Mouse (Mus musculus): ENCODE results near the gene Slk.

Gene Slk

DNA sequence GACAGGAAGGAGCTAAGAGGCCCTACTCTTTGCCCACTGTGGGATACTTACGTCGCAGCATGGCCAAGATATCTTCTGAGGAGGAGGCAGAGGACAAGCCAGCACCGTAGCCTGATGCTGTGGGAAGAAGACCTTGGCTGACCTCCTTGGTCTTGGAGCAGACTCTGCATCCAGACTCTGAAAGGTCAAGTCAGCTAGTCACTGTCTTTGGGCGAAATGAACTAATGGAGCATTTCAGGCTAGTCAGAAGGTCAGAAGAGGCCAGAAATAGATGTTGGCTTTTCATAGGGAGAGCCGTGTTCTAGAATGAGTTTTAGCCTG, 71.6 kb downstream of the Slk start:
- in situ Hi-C loops (cut with MseI, MboI): no loop called here

GRCm38 (mm10) chr19:47652255-47652654, 72.8 kb downstream of the Slk start:
- in situ Hi-C loops (cut with MseI, MboI): no loop called here

GRCm38 (mm10) chr19:47653173-47653572, 73.7 kb downstream of the Slk start:
- in situ Hi-C loops (cut with MseI, MboI): no loop called here

- in situ Hi-C loops (cut with MseI, MboI): no loop called here
These were observed 75.4 kb downstream of the Slk start for GRCm38 (mm10) chr19:47654896-47655295.

- in situ Hi-C loops (cut with MseI, MboI): no loop called here
These were observed 79.5 kb downstream of the Slk start for GRCm38 (mm10) chr19:47658914-47659535.

GRCm38 (mm10) chr19:47659765-47660408, 80.4 kb downstream of the Slk start:
- in situ Hi-C loops (cut with MseI, MboI): no loop called here

GRCm38 (mm10) chr19:47667601-47668000, 88.1 kb downstream of the Slk start:
- in situ Hi-C loops (cut with MseI, MboI): no loop called here

DNA sequence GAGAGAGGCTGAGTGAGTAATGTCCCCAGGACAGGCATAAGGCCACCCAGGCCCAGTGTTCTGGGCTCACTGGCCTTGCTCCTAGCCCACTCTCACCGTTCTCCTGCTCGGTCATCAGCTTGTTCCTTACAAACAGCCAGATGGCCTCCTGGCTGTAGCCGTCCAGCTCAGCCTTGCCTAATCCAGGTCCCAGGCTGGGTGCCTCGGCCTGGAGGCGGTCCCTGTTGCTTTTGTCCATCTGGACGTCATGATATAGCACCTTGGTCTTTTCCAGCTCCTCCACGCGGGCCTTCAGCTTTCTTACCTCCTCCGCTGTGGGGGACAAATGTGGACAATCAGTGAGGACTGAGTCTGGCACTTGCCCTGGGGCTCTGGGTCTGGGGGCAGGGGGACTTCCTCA, 88.9 kb downstream of the Slk start:
- in situ Hi-C loops (cut with MseI, MboI): no loop called here

DNA sequence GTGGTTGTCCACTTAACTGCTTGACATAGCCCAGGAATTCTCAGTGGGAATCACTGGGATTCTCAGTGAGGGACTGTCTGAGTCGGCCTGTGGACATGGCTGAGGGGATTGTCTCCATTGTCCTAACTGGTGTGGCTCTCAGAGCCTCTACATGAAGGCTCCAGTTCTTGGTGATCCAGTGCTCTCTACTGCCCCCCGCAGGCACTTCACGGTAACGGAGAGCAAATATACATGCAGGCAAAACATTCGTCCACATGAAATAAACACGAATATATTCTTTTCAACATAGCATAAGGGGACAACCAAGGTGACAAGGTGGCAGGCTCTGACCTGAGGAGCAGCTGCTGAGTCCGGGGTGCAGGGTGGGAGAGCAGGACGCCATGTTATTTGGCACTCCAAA, 94.9 kb downstream of the Slk start:
- in situ Hi-C loops (cut with MseI, MboI): no loop called here

- in situ Hi-C loops (cut with MseI, MboI): no loop called here
These were observed 99.2 kb downstream of the Slk start for GRCm38 (mm10) chr19:47678675-47679074.

DNA sequence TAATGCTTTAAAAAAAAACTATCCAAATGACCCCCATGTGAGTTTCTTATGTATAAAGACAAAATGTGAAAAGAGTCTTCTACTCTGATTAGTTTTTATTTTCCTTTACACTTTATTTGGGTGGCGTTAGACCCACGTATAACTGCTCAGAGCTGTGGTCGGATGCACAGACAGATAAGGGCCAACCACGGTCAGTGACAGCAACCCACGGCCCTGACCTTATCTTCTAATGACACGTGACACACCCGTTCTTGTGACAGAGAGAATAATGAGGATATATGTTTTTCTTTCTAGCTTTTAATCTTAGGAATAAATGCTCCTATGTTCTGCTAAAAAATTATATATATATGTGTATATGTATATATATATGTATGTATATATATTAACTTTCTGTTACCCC, 110.1 kb downstream of the Slk start:
- in situ Hi-C loops (cut with MseI, MboI): no loop called here

DNA sequence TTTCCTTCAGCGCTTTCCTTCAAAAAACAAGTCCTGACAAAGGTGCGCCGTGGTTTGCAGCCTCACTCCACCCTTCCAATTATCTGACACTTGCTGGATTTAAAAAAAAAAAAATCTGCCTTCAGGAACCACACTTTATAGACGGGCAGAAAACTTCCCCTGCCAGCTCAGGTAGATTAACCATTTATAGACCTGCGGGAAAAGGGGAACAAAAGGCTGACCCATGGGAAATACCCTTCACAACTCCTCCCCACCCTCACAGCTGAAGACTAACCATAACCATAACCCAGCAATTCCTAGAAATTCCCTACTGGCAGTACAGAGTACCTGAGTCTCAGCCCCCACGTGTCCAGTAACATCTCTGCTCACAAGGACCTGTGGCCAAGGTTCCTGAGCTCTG, 112.5 kb downstream of the Slk start, which contains the start of gene Col17a1:
Gene Col17a1 (minus strand): TSS at position 101 of the 400 bp plus-strand sequence.
- in situ Hi-C loops (cut with MseI, MboI): no loop called here
